Mouse (Mus musculus) liver, embryonic 14 days (tissue): ENCODE results near the gene Ackr3. TPM values are rescaled to one million over a fixed set of nuclear protein-coding genes. Genes with fewer than 3 reads are reported as not detected.

ENCODE experiments used
- polyA plus RNA-seq: library from polyadenylated mRNA; depleted of rRNA; stranded (reverse); fragments of >200 nt; gene quantifications from 2 replicates; pipeline ENCODE4 v1.2.3, GENCODE M21; 2012; rRNA removed

Ackr3 gene
- polyA plus RNA-seq, result 2.6 and 2.7 TPM in 2 replicates

GRCm38 (mm10) chr1:90203783-90204690 lies at the start of gene Ackr3:
Ackr3 (plus strand) TSS chr1:90203980.

Other genes with a start within 250 kb of the Ackr3 start
- gene Asb18, start 189.3 kb upstream of the Ackr3 start, polyA plus RNA-seq, result not detected in 2 replicates
- gene Iqca, start 50.6 kb upstream of the Ackr3 start, polyA plus RNA-seq, result 0.07 and 0.08 TPM in 2 replicates